Mouse (Mus musculus) myocyte (in vitro differentiated cells): ENCODE measurements around the gene Slc41a3.

Experiments
- MAX ChIP-seq: IDR thresholded peaks from one replicate; pipeline ENCODE4 v1.6.1; 2011; ENCODE audit warnings: low read depth, mild to moderate bottlenecking, control low read depth
- POLR2A ChIP-seq: IDR thresholded peaks from one replicate; pipeline ENCODE4 v1.6.1; 2011; ENCODE audit warnings: low read depth, mild to moderate bottlenecking, control low read depth, moderate library complexity; ENCODE audit not compliant: insufficient read length
- POLR2AphosphoS2 ChIP-seq: IDR thresholded peaks from one replicate; pipeline ENCODE4 v1.6.1; 2011; ENCODE audit warnings: low read depth, control low read depth; ENCODE audit not compliant: insufficient read length
- USF1 ChIP-seq: IDR thresholded peaks from one replicate; pipeline ENCODE4 v1.6.1; 2011; ENCODE audit warnings: low read depth, mild to moderate bottlenecking, control low read depth, moderate library complexity

DNA sequence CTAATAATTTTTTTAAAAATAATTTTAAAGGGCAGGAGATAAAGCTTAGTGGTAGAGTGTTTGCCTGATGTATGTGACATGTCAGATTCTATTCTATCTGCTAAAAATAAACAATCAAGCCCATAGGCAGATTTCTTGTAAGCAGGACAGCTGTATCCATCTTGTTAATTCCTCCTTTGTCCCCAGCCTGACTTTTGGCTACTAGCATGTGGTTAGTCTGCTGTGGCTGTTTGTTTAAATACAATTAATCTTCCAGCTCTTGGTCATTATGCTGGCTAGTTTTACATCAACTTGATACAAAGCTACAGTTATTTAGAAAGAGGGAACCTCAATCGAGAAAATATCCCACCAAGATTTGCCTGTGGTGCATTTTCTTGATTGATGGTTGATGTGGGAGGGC is 46.1 kb downstream of the Slc41a3 start:
- TF ChIP-seq USF1 (no peak), POLR2AphosphoS2 (no peak), POLR2A (no peak), MAX (no peak)
